Mouse (Mus musculus) CD4-positive helper T cell, adult 2 months (primary cell): ENCODE measurements at regions not wholly inside any gene's neighbourhood (a gene's known extent, or its start where the extent isn't known, plus 50 kb on each side); places are given as distances from the start of the nearest gene placed in this dataset.
"Not testable (repeated sequence)": the region's sequence is repeated elsewhere in the genome, so short reads cannot be mapped to it uniquely, and the experiment has no call there.

ENCODE experiments used
- DNase-seq: peaks from one replicate; pipeline ENCODE4 v3.0.0-alpha.2; 2012; ENCODE audit warnings: low read depth, missing footprints, low spot score

DNA sequence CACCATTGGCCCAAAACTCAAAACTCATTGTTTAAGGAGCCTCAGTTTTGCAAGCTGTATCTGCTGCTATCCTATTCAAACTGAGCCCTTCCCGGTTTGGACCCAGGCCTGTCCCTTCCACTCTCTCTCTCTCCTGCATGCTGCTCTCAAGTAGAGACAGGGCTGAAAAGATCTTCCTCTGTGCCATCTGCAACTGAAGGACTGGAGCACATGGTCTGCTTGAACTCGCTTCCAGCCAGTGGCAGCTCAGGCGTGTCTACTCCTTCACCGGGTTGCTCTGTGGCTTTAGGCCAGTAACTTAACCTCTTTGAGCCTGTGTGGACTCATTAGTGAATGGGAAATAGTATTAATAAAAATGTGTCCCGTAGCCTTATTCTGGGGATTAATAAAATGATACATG lies 170.4 kb upstream of the Camk1g start:
- DNase-seq: no peak

DNA sequence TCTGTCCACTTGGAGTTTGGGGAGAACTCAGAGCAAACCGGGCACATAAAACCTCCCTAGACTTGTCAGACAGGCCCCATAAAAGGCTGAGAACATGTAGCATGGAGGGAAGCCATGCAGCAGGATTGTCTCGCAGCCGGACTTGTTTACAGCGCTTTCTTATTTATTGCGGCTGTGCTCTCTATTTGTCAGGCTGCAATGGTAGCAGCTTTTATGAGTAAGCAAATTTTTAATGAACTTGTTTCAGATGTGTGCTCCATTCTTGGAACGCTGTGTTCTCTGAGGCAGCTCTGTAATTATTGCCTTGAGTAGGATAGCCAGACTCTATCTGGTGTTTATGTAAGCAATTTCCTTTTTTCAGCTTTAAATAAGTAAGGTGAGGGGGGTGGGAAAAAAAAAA lies 169.2 kb upstream of the Camk1g start:
- no peak for DNase-seq

DNA sequence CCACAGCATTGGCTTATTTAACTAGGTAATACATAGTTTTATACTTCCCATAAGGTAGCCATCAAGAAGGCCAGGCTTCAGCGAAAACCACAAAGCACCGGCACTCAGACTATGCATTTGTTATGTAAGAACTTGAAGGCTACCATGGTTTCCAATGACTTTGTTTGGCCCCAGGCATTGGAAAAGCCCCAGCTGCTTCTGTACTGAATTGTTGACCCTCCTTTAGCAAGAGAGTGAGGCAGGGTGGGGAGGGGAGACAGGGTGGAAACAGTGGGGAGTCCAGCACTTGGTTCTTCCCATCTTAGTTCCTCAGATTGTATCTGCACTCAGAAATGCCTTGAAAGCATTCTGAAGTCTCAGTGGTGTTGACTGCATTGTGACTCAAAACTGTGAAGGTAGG lies 168.3 kb upstream of the Camk1g start:
- no peak for DNase-seq

DNA sequence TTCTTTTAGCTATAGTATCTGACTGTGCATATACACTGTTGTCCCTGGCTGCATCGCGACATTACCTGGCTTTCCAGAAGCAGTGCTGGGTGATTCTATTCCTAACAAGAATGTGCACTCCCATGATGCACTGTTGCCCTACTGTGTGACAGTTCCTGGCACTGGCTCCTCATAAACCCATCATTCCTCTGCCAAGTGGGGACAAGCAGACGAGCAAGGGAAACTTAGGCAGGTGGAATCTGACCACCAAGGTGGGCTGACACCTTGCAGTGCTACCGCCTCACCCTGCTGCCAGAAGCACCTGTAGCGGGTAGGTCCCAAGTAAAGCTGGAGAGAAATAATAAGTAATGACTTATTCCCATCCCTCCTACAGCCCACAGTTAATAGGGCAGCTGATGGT lies 167.5 kb upstream of the Camk1g start:
- no peak for DNase-seq

DNA sequence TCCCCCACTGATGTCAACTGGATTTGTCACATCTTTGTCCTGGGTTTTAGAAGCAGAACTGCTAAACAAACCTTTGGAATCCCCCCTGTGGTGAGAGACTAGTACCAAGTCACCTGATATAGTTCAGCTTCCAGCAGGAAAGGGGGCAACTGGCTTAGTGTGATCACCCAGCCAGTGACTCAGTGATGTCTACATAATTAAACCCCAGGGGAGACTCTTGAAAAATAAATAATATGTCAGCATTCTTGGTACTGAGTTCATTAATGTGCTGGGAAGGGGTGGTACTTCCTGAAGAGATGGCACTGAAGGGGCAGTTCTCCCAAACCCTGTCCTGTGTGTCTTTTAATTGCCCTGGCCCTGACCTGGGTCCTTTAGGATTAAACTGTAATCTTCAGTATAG lies 166.5 kb upstream of the Camk1g start:
- no peak for DNase-seq

- no peak for DNase-seq
Measured at GRCm38 (mm10) chr1:193534449-193534848, 164.4 kb upstream of the Camk1g start.

DNA sequence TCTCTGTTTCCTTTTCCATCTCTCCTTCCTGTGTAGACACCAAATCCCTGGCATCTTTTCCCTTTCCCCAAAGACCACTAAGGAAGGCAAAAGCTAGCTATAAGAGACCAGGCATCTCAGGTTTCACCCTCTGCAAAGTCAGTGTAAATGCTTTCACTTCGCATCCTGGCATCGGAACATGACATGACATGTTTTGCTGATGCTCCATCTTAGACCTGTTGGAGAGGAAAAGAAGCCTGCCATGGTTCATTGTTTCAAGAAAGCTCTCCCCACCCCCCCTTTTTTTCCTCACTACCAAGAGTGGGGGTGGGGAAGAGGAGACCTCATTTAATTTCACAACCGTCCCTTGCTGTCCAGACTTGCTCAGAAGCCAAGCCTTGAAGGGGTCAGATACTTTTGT lies 156.4 kb upstream of the Camk1g start:
- no peak for DNase-seq

GRCm38 (mm10) chr1:193522007-193522406 lies 151.9 kb upstream of the Camk1g start:
- no peak for DNase-seq

GRCm38 (mm10) chr1:193518840-193519239 lies 148.7 kb upstream of the Camk1g start:
- DNase-seq: no peak

DNA sequence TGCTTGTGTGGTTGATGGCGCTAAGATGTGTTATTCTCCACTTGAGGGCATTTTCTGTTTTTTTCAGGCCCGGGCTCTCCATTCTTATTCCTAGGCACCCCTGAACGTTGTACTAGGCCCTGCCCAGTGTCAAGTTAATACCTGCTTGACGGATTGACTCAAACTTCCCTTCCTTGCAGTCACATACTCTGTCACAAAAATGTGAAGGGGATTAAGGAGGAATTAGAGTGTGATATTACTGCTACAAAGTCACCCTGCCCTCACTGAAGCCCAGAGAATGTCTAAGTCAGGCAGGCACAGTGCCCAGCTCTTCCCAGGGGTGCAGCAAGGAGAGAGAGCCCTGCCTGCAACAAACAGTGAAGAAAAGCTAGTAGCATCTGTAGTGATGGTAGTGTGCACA lies 147.9 kb upstream of the Camk1g start:
- DNase-seq: no peak

GRCm38 (mm10) chr1:193517293-193517692 lies 147.2 kb upstream of the Camk1g start:
- DNase-seq: no peak

GRCm38 (mm10) chr1:193516395-193516794 lies 146.3 kb upstream of the Camk1g start:
- no peak for DNase-seq

GRCm38 (mm10) chr1:193513929-193514710 lies 144.0 kb upstream of the Camk1g start:
- no peak for DNase-seq

DNA sequence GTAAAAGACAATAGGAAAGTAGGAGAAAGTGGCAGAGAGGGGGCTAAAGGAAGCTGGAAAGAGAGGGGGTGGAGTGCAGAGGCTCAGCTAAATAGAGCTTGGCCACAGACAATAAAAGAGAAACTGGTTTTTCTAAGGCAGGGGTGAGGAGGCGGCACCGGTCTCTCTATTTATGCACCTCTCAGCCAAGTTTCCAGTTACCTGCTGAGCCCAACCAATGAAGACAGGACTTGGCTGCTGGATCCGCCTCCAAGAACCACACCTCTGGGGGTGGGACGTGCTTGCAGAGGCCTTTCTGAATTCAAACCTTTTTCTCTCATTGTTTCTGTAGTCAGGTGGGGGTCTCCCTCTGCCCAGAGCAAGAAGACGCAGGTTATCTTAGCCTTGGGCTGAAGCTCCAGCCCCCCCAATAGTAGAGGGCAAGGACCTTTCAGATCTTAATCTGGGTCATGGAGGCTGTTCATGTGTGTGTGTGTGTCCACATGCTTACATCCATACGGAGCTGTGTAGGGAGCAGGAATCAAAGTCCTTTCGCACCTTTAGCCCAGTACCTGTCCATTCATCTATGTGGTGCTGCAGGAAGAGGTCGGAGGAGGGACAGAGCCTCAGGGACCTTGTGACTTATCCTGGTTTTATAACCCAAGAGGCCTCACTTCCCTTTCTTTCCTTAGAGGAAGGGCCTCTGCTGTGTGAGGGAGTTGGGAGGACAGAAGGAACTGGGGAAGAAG lies 140.1 kb upstream of the Camk1g start:
- DNase-seq: no peak

DNA sequence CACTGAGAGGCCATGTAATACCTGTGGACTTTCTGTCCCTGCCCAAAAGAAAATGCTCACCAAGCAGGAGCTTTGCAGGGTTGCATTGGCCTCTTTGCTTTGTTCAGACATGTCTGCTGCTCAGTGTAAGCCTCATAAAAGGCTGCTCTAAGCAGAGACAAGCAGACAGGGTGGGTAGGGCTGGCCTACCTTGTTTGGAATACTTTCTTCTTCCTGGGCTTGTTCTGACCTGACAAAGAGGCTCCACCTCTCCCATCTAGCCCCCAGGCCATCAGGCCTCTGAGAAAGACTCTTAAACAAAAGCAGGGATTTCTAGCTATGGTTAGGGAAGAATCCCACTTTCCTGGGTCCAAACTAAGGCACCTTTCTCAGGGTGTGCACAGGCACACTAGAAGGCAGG lies 138.2 kb upstream of the Camk1g start:
- DNase-seq: no peak

- DNase-seq: no peak
Measured at GRCm38 (mm10) chr1:193506991-193507390, 136.9 kb upstream of the Camk1g start.

DNA sequence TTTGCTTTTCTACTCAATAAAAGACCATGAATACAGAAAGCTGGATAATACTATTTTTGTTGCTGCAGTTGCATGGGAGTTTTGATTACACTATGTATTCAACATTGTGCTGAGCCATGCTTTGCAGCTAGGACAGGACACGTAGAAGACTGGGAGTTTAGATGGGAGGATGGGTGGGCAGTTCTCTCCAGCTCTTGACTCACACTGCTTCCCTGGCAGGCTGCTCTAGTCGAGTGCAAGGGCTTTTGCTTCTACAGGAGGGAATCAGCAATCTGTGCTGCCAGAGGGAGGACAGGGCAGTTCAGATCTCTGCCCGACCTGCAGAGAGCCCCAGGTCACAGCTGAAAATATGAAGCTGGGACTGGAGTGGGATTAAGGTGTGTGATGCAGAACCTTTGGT lies 135.3 kb upstream of the Camk1g start:
- DNase-seq: no peak

DNA sequence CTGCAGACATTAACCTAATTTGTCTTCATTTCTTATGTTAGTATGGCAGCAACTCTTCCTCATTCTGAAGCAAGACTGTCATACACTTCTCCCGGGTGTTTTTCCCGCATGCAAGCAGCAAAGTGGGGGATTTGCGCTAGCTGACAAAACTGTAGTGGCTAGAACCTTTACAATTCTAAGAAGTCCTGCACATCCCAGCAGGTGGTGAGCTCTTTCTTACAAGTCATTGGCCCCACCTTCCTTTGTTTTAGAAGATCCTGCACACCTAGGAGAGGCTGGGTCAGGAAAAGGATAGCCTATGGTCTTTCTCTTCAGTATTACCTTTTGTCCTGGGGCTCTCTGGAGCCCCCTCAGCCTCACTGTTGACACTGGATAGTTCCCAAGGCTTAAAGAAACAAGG lies 134.5 kb upstream of the Camk1g start:
- DNase-seq: no peak

GRCm38 (mm10) chr1:193503624-193504325 lies 133.7 kb upstream of the Camk1g start:
- no peak for DNase-seq

- DNase-seq: no peak
Measured at GRCm38 (mm10) chr1:193496265-193497183, 126.4 kb upstream of the Camk1g start.

- DNase-seq: no peak
Measured at GRCm38 (mm10) chr1:193488039-193488438, 117.9 kb upstream of the Camk1g start.

GRCm38 (mm10) chr1:193486668-193487067 lies 116.6 kb upstream of the Camk1g start:
- not testable (repeated sequence) for DNase-seq
